Mouse (Mus musculus): ENCODE measurements around the gene Prkcb. TPM values are rescaled to one million over a fixed set of nuclear protein-coding genes. Genes with fewer than 3 reads are reported as not detected.

Prkcb gene
- polyA plus RNA-seq, 1 experiment from 2014 or later = 4.0 TPM

- 56% methylated on average over 11 of the region's 11 CpGs for WGBS (ENCODE audit: insufficient replicate concordance)
- Histone ChIP-seq H3K9ac (no peak overlapping the region), H3K27me3 (no peaks in the 10 kb centered on the region), H3K36me3 (replicated peaks) (no peaks in the 10 kb centered on the region), H3K4me2 (no peak overlapping the region), H3K9me3 (replicated peaks) (no peaks in the 10 kb centered on the region), H3K4me1 (replicated peaks) (no peaks in the 10 kb centered on the region), H3K4me3 (replicated peaks) (no peak overlapping the region), H3K27ac (replicated peaks) (no peak overlapping the region)
- no peak for ATAC-seq (ENCODE audit: insufficient read depth)
Observed at GRCm38 (mm10) chr7:122487929-122488571, 199.5 kb downstream of the Prkcb start.

DNA sequence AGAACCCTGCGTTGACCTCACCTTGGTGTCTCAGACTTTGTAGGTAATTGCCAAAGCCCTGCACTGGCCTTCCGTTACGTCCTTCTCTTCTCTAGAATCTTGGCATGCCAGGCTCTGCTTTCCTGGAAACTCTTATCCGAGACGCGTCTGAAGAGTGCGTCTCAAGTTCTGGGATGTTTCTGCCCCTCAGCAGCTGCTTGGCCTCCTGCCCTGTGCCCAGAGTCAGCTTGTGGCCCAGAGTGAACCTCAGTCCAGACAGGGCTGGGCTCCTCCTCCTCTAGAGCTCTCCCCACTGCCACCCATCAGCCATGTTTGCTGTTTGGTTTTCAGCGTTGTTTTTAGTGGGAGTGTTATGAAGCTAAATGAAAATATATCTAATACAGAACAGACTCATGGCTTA lies 203.5 kb downstream of the Prkcb start:
- no peak overlapping the region for H3K27ac ChIP-seq (replicated peaks)
- H3K4me1 ChIP-seq (replicated peaks) = no peaks in the 10 kb centered on the region
- H3K36me3 ChIP-seq (replicated peaks) = no peaks in the 10 kb centered on the region
- no peak overlapping the region for H3K4me2 ChIP-seq
- no peak for ATAC-seq (ENCODE audit: insufficient read depth)
- H3K27me3 ChIP-seq = no peaks in the 10 kb centered on the region
- WGBS (ENCODE audit: insufficient replicate concordance) = 75% methylated on average over 8 of the region's 8 CpGs
- no peak overlapping the region for H3K4me3 ChIP-seq (replicated peaks)
- no peaks in the 10 kb centered on the region for H3K9me3 ChIP-seq (replicated peaks)
- H3K9ac ChIP-seq = no peak overlapping the region

- Histone ChIP-seq H3K4me2 (no peak overlapping the region), H3K9me3 (replicated peaks) (no peaks in the 10 kb centered on the region), H3K27me3 (no peaks in the 10 kb centered on the region), H3K9ac (no peak overlapping the region), H3K4me1 (replicated peaks) (no peaks in the 10 kb centered on the region), H3K36me3 (replicated peaks) (no peaks in the 10 kb centered on the region), H3K4me3 (replicated peaks) (no peak overlapping the region), H3K27ac (replicated peaks) (no peak overlapping the region)
- WGBS (ENCODE audit: insufficient replicate concordance) = 68% methylated on average over 9 of the region's 9 CpGs
- no peak for ATAC-seq (ENCODE audit: insufficient read depth)
Observed at GRCm38 (mm10) chr7:122492936-122493335, 204.4 kb downstream of the Prkcb start.

GRCm38 (mm10) chr7:122494088-122494487 lies 205.5 kb downstream of the Prkcb start:
- no peaks in the 10 kb centered on the region for H3K9me3 ChIP-seq (replicated peaks)
- H3K27ac ChIP-seq (replicated peaks) = no peak overlapping the region
- no peaks in the 10 kb centered on the region for H3K4me1 ChIP-seq (replicated peaks)
- no peak overlapping the region for H3K4me2 ChIP-seq
- WGBS (ENCODE audit: insufficient replicate concordance) = 25% methylated on average over 3 of the region's 3 CpGs
- H3K36me3 ChIP-seq (replicated peaks) = no peaks in the 10 kb centered on the region
- no peak overlapping the region for H3K9ac ChIP-seq
- no peak overlapping the region for H3K4me3 ChIP-seq (replicated peaks)
- no peaks in the 10 kb centered on the region for H3K27me3 ChIP-seq
- no peak for ATAC-seq (ENCODE audit: insufficient read depth)

GRCm38 (mm10) chr7:122497516-122497915 lies 209.0 kb downstream of the Prkcb start:
- no peak overlapping the region for H3K27ac ChIP-seq (replicated peaks)
- ATAC-seq (ENCODE audit: insufficient read depth) = no peak

DNA sequence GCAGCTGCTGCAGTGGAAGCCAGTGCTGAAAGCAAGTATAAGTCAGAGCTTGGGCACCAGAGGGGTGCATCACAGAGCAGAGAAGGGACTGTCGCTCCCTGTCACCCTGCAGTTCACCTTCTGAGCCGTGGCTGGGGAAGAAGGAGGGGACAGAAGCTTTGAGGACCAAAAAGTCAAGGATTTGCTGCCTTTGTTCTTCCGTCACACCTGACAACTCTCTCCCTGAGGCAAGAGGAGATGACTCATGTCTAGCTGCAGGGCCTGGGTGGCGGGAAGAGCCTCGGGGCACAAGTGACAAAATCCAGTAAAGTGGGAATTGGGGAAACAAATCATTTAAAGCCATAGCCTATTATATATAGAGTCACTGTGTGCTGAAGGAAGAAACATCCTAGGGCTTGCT lies 209.9 kb downstream of the Prkcb start:
- Histone ChIP-seq H3K9ac (no peak overlapping the region), H3K27me3 (no peaks in the 10 kb centered on the region), H3K4me1 (replicated peaks) (no peaks in the 10 kb centered on the region), H3K27ac (replicated peaks) (no peak overlapping the region), H3K36me3 (replicated peaks) (no peaks in the 10 kb centered on the region), H3K4me3 (replicated peaks) (no peak overlapping the region), H3K9me3 (replicated peaks) (no peaks in the 10 kb centered on the region), H3K4me2 (no peak overlapping the region)
- ATAC-seq (ENCODE audit: insufficient read depth) = no peak
- 46% methylated on average over 5 of the region's 5 CpGs for WGBS (ENCODE audit: insufficient replicate concordance)

More at GRCm38 (mm10) chr7:122497516-122497915, 209.0 kb downstream of the Prkcb start:
- no peak overlapping the region for H3K4me3 ChIP-seq (replicated peaks)
- no peaks in the 10 kb centered on the region for H3K36me3 ChIP-seq (replicated peaks)
- H3K27me3 ChIP-seq = no peaks in the 10 kb centered on the region
- no peaks in the 10 kb centered on the region for H3K4me1 ChIP-seq (replicated peaks)
- 45% methylated on average over 8 of the region's 8 CpGs for WGBS (ENCODE audit: insufficient replicate concordance)
- no peak overlapping the region for H3K9ac ChIP-seq
- no peak overlapping the region for H3K4me2 ChIP-seq
- H3K9me3 ChIP-seq (replicated peaks) = no peaks in the 10 kb centered on the region

GRCm38 (mm10) chr7:122499743-122500597 lies 211.4 kb downstream of the Prkcb start:
- Histone ChIP-seq H3K36me3 (replicated peaks) (no peaks in the 10 kb centered on the region), H3K4me2 (no peak overlapping the region), H3K9ac (no peak overlapping the region), H3K9me3 (replicated peaks) (no peaks in the 10 kb centered on the region), H3K27me3 (no peaks in the 10 kb centered on the region), H3K4me3 (replicated peaks) (no peak overlapping the region), H3K4me1 (replicated peaks) (no peaks in the 10 kb centered on the region), H3K27ac (replicated peaks) (no peak overlapping the region)
- WGBS (ENCODE audit: insufficient replicate concordance) = 43% methylated on average over 9 of the region's 9 CpGs
- no peak for ATAC-seq (ENCODE audit: insufficient read depth)

DNA sequence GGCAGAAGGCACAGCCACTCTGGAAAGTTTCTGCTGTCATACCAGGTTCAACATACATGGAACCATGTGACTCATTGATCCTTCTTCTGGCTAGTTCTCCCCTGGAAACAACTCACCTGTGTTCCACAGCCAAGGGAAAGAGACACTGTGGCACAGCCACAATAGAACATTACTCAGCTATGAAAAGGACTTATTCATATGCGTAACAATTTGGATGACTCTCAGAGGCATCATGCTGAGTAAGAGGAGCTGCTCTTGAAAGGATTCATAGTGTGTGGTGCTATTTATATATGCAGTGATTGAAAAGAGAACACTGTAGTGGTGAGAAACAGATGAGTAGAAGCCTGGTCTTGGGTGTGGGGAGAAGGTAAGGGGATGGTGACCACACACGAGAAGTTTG lies 217.9 kb downstream of the Prkcb start:
- ATAC-seq (ENCODE audit: insufficient read depth) = no peak
- H3K27me3 ChIP-seq = no peaks in the 10 kb centered on the region
- no peaks in the 10 kb centered on the region for H3K4me1 ChIP-seq (replicated peaks)
- no peak overlapping the region for H3K27ac ChIP-seq (replicated peaks)
- WGBS (ENCODE audit: insufficient replicate concordance) = 63% methylated on average over 2 of the region's 2 CpGs
- no peak overlapping the region for H3K4me3 ChIP-seq (replicated peaks)
- H3K36me3 ChIP-seq (replicated peaks) = no peaks in the 10 kb centered on the region
- no peaks in the 10 kb centered on the region for H3K9me3 ChIP-seq (replicated peaks)
- H3K4me2 ChIP-seq = no peak overlapping the region
- no peak overlapping the region for H3K9ac ChIP-seq

DNA sequence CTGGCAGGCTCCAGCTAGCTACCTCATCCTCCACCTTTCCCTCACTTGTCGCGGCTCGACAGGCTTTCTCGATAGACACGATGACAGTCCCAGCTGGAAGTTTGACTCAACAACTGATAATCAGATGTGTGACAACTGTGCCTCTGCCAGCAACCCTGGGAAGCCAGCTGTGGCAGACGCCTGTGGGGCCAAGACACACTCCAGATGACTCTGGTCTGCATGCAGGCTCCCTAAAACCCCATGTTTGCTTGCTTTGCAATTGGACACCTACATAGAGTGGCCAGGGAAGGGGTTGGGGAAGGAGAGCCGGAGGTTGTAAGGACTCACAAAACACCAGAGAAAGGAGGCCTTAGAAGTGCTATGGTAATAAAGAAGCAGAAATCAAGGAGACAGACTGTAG lies 221.4 kb downstream of the Prkcb start:
- no peak overlapping the region for H3K4me2 ChIP-seq
- H3K4me1 ChIP-seq (replicated peaks) = no peaks in the 10 kb centered on the region
- no peak for ATAC-seq (ENCODE audit: insufficient read depth)
- WGBS (ENCODE audit: insufficient replicate concordance) = 57% methylated on average over 7 of the region's 7 CpGs
- no peak overlapping the region for H3K4me3 ChIP-seq (replicated peaks)
- H3K9ac ChIP-seq = no peak overlapping the region
- no peaks in the 10 kb centered on the region for H3K36me3 ChIP-seq (replicated peaks)
- no peaks in the 10 kb centered on the region for H3K9me3 ChIP-seq (replicated peaks)
- no peak overlapping the region for H3K27ac ChIP-seq (replicated peaks)
- no peaks in the 10 kb centered on the region for H3K27me3 ChIP-seq

DNA sequence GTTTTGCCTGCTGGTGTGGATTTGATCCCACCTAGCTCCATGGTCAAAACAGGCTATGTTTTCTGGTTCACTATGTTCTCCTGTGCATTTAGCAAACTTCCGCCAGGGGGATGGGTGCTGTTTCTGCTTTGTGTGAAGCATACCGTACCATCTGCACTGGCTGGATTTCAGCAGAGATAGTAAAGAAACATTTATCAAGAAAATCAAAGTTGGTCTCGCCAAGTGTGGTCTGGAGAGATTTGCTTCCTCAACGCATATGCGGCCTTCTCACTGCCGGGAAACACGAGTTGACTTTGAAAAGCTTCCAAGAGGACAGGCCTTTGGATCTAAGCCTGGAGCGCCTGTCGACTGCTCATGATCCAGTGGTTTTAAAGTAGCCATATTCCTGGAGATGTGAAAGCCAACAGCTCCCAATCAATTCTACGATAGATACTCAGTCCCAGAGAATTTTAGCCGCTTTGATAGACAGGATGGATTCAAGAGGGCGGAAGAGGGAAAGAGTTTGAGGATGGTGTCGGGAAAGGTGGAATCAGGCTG lies 223.9 kb downstream of the Prkcb start:
- Histone ChIP-seq H3K9ac (no peak overlapping the region), H3K4me1 (replicated peaks) (no peaks in the 10 kb centered on the region), H3K36me3 (replicated peaks) (no peaks in the 10 kb centered on the region), H3K9me3 (replicated peaks) (no peaks in the 10 kb centered on the region), H3K27me3 (no peaks in the 10 kb centered on the region), H3K4me2 (no peak overlapping the region), H3K4me3 (replicated peaks) (no peak overlapping the region), H3K27ac (replicated peaks) (no peak overlapping the region)
- 71% methylated on average over 13 of the region's 13 CpGs for WGBS (ENCODE audit: insufficient replicate concordance)
- ATAC-seq (ENCODE audit: insufficient read depth) = no peak

- Histone ChIP-seq H3K4me2 (no peak overlapping the region), H3K27me3 (no peaks in the 10 kb centered on the region), H3K4me1 (replicated peaks) (no peaks in the 10 kb centered on the region), H3K9ac (no peak overlapping the region), H3K9me3 (replicated peaks) (no peaks in the 10 kb centered on the region), H3K4me3 (replicated peaks) (no peak overlapping the region), H3K36me3 (replicated peaks) (no peaks in the 10 kb centered on the region), H3K27ac (replicated peaks) (no peak overlapping the region)
- WGBS (ENCODE audit: insufficient replicate concordance) = 55% methylated on average over 7 of the region's 7 CpGs
- no peak for ATAC-seq (ENCODE audit: insufficient read depth)
Observed at GRCm38 (mm10) chr7:122520850-122521638, 232.5 kb downstream of the Prkcb start.

Data from liver, embryonic 15.5 days (tissue).